Mouse (Mus musculus): Measurements from ENCODE around the gene Mad1l1.
"Not testable (repeated sequence)": the region's sequence is repeated elsewhere in the genome, so short reads cannot be mapped to it uniquely, and the experiment has no call there.

The Mad1l1 gene

DNA sequence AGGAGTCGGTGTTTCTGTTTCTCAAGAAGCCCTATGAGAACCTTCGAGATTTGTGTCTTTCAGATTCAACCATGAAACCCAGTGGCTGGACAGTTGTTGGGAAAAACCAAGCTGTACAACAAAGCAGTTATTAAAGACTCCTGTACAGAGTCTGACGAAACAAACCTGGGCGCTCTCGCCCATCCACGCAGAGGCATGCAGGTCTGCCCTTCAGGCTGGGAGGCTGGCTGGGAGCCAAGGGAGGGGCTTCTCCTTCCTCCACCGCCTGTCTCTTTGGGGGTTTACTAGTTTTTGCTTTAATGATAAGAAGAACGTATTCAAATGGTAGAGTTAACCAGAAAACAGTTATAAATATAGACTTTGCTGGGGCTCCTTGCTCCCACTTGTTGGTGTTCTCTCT is 314.5 kb downstream of the Mad1l1 start:
- no peak for DNase-seq (ENCODE audit: low spot score)

DNA sequence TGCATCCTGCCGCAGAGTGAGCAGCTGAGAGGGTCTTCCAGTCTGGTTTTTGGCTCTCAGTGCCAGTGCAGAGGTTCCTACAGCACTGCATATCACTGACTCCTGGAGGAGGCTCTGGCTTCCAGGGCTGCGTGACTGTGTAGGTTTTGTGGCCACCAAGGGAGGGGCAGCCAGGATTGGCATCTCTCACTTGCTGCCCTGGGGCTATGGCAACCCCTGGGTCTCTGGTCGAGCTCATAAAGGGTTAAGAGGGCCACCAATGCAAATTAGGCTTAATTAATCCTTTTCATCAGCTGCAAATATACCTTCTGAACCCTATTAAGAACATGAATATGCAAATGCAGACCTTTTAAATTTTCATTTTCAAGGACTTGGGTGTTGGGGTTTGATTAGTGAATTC is 318.8 kb downstream of the Mad1l1 start:
- no peak for DNase-seq (ENCODE audit: low spot score)

- DNase-seq (ENCODE audit: low spot score), result no peak
Measured at GRCm38 (mm10) chr5:139998916-139999315, 322.4 kb downstream of the Mad1l1 start.

DNA sequence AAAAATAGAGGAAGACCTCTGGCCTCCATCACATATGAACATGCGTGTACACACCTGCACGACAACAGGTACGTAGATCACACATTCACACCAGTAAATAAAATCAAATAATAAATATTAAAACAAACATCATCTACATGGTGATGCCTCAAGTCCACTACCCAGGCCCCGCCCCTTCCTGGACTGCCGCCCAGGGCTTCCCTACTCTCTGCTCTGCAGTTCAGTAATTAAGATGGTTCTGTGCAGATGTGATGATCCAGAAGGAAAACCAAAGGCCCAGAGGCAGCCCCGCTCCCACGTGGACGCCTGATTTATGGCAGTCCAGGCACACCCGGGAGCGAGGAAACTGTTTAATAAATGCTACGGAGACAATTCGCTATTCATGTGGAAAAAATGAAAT is 323.0 kb downstream of the Mad1l1 start:
- not testable (repeated sequence) for DNase-seq (ENCODE audit: low spot score)

GRCm38 (mm10) chr5:139991531-139991930 is 329.8 kb downstream of the Mad1l1 start:
- DNase-seq (ENCODE audit: low spot score), result no peak

DNA sequence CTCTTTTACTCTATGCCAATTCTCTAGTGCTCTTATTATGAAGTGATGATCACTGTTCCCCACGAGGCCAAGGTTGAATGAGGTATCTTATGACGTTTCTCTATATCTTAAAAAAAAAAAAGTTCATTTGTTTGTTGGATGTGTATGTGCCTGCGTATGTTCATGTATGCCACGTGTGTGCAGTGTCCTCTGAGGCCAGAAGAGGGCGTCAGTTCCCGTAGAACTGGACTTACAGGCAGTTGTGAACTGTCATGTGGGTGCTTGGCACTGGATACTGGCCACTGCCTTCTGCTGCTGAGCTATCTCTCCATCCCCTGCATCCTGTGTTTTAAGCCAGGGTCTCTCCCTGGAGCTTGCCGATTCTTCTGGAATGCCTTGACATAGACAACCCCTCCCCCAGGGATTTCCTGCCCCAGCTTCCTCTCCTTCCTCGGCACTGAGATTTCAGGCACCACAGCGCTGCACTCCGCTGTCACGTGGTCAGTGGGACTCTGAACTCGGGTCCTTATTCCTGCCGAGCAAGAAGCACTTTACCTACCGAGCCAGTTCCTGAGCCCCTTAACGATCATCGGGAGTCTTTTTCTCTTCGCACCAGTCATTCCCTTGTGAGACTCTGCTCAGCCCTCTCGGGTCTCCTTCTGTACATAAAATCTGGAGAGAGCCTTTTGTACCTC is 336.1 kb downstream of the Mad1l1 start:
- no peak for DNase-seq (ENCODE audit: low spot score)

DNA sequence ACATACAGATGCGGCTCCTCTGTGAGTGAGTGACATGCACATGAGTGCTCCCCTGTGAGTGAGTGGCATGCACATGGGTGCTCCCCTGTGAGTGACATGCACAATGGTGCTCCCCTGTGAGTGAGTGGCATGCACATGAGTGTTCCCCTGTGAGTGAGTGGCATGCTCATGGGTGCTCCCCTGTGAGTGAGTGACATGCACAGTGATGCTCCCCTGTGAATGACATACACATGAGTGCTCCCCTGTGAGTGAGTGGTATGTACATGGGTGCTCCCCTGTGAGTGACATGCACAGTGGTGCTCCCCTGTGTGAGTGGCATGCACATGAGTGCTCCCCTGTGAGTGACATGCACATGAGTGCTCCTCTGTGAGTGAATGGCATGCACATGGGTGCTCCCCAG is 339.4 kb downstream of the Mad1l1 start:
- DNase-seq (ENCODE audit: low spot score), result no peak

GRCm38 (mm10) chr5:139979371-139979770 is 342.0 kb downstream of the Mad1l1 start:
- DNase-seq (ENCODE audit: low spot score), result no peak

- DNase-seq (ENCODE audit: low spot score), result no peak
Measured at GRCm38 (mm10) chr5:139978525-139979276, 342.7 kb downstream of the Mad1l1 start.

- DNase-seq (ENCODE audit: low spot score), result no peak
Measured at GRCm38 (mm10) chr5:139977476-139977875, 343.9 kb downstream of the Mad1l1 start.

DNA sequence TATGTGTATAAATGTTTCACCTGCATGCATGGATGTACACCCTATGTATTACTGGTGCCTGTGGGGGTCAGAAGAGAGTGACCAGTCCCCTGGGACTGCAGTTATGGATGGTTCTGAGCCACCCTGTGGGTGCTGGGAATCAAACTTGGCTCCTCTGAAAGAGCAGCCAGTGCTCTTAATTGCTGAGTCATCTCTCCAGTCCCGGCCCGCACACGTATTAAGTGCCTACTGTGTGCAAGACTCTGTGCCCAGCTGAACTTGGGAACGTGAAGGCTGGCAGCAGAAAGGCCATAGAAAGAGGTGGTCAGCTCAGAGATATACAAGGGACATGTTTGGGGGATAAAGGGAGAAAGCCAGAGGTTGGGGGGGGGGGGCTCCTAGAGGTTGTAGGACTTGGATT is 344.8 kb downstream of the Mad1l1 start:
- no peak for DNase-seq (ENCODE audit: low spot score)

DNA sequence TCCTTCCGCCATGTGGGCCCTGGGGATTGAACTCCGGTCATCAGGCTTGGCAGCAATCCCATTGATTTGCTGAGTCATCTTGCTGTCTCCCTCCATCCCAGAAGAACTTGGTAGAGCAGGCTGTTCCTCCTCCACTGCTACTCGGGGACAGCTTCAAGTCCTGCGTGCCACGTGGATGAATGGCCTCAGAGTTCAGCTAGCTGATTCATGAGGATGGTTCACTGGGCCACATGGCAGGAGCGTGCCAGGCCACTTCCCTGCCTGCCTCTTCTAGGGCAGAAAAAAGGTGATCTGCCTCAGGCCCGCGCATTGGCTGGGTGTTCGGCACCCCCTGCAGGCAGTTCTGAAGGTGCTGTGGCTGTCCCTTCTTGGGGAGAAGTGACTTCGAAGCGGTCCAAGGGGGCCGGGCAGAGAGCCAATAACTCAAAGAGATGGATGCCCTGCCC is 351.1 kb downstream of the Mad1l1 start:
- DNase-seq (ENCODE audit: low spot score), result no peak

DNA sequence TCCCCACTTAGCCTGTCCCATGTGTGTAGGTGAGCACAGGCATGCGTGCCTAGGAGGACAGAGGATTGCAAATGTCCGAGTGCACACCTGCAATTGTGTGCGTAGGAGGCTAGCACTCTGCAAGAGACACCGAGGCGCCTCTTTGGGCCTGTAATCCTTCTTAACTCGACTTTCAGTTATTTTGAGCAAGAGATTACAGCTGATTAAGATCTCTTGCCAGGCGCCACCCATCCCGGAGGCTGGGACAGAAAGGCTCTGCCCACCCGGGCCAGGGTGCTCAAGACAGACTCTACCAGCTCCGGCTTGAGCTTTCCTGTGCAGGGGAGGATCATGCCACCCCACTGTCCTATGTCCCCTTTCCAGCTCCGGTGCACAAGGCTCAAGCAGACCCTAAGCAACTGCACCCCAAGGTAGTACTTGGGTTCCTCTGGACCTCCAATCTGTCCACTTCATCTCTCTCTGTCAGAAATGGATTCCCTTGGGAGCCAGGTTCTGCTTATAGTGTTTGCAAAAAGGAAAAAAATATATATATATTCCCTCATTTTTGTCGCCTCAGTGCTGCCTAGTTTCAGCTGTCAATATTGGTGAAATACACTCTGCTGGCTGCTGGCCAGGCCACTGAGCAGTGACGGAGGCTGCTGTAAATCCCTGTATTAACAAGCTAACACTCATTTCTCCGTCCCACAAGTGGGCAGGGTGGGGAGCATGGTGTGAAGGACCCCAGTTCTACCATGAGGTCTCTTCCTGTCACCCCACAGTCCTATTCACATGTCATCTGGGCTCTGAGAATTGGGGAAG is 352.0 kb downstream of the Mad1l1 start:
- DNase-seq (ENCODE audit: low spot score), result no peak

DNA sequence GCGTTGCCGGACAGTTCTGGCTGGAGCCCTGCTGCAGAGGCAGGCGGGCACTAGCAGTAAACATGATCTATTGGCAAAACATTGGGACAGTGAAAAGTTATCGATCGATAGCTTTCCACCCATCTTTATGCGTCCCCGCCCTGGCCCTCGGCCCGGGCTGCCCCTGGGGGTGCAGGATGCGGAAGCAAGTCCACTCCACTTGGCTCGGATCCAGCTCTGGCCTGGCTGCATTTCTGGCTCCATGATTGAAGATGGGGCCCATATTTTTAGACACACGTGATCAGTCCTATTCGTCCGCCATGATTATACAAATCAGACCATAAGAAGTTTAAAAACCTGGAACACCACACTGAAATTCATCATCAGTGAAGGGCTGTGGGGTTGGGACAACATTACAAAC is 355.8 kb downstream of the Mad1l1 start:
- no peak for DNase-seq (ENCODE audit: low spot score)

DNA sequence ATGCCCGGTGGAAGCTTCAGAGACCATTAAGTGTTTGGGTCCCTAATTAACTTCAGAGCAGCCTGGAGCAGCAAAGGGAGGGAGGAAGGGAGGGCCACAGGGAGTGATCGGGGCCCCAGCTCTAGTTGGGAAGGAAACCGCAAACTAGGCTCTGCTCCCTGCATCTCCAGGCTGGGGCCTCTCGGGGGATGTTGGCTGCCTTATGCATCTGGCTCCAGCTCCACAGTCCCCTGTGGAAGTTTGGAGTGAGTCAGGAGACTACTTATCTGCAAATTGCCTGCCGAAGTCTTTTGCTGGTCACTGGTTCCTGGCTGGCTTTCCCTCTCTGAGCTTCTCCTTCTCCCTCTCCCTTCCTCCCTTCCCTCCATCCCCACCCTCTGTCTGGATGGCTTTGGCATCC is 357.0 kb downstream of the Mad1l1 start:
- DNase-seq (ENCODE audit: low spot score), result no peak

- DNase-seq (ENCODE audit: low spot score), result no peak
Measured at GRCm38 (mm10) chr5:139959741-139960140, 361.6 kb downstream of the Mad1l1 start.
